Mouse (Mus musculus): ENCODE results near the gene Slc2a4. TPM values are rescaled to one million over a fixed set of nuclear protein-coding genes. Genes with fewer than 3 reads are reported as not detected.

The Slc2a4 gene
- polyA plus RNA-seq, 1 experiment from 2014 or later: 31.5 TPM

- Histone ChIP-seq H3K4me2 (replicated peaks; ENCODE audit: low read depth, low read length) (peak within 1 kb of the TSS; percentile 97), H3K9me3 (ENCODE audit: control insufficient read depth, low read depth, low read length) (no peaks in the 10 kb centered on the region), H3K9ac (replicated peaks; ENCODE audit: low read depth, low read length) (peak within 1 kb of the TSS; percentile 93), H3K27ac (ENCODE audit: low read length) (peak within 1 kb of the TSS; percentile 97), H3K27me3 (ENCODE audit: control insufficient read depth, insufficient read depth, low read length) (no peaks in the 10 kb centered on the region), H3K4me1 (ENCODE audit: control insufficient read depth, insufficient read depth, low read length) (peaks cover 12% of the 10 kb centered on the region), H3K4me3 (ENCODE audit: low read depth, low read length) (peak within 1 kb of the TSS; percentile 79), H3K36me3 (ENCODE audit: control insufficient read depth, insufficient read depth, low read length) (peaks cover 15% of the 10 kb centered on the region)
- ATAC-seq (ENCODE audit: insufficient number of reproducible peaks, insufficient read depth, low FRiP score, low read depth): peak; percentile 94
- under 1% methylated on average over 38 of the region's 38 CpGs for WGBS
Measured at GRCm38 (mm10) chr11:69900471-69901405, 47.2 kb downstream of the Slc2a4 start, which contains the start of the genes 2810408A11Rik and Neurl4. TSS of gene 2810408A11Rik (minus strand) at chr11:69900987. TSS of gene Neurl4 (plus strand) at chr11:69901072.

GRCm38 (mm10) chr11:69899870-69900269, 48.1 kb downstream of the Slc2a4 start:
- peak overlapping the region; percentile 93 for H3K9ac ChIP-seq (replicated peaks; ENCODE audit: low read depth, low read length)
- no peak for ATAC-seq (ENCODE audit: insufficient number of reproducible peaks, insufficient read depth, low FRiP score, low read depth)
- H3K27me3 ChIP-seq (ENCODE audit: control insufficient read depth, insufficient read depth, low read length): no peaks in the 10 kb centered on the region
- peaks cover 12% of the 10 kb centered on the region for H3K4me1 ChIP-seq (ENCODE audit: control insufficient read depth, insufficient read depth, low read length)
- WGBS: 23% methylated on average over 4 of the region's 4 CpGs
- peak overlapping the region; percentile 79 for H3K4me3 ChIP-seq (ENCODE audit: low read depth, low read length)
- peaks cover 11% of the 10 kb centered on the region for H3K36me3 ChIP-seq (ENCODE audit: control insufficient read depth, insufficient read depth, low read length)
- H3K9me3 ChIP-seq (ENCODE audit: control insufficient read depth, low read depth, low read length): no peaks in the 10 kb centered on the region
- H3K27ac ChIP-seq (ENCODE audit: low read length): no peak overlapping the region; the same call in 1 of the 2 replicates
- H3K4me2 ChIP-seq (replicated peaks; ENCODE audit: low read depth, low read length): peak overlapping the region; percentile 97

DNA sequence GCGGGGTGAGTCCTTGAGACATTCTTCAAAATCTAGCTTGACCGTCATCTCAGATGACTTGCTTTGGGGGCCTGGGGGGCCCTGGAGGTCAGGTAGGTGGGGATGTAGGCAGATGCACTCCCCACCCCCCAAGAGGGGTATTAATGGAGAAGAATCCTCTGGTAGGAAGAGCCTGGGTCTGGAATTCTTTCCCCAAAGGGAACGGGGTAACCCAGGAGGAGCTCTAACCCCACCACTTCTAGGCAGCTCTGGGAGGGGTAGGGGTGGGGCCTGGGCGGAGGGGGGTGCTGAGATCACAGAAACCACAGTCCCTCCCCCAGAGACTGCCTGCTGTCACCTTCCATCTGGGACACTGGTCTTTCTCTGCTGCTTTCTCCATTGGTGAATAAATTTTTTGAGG, 52.7 kb downstream of the Slc2a4 start, which contains the start of gene Acap1:
TSS of gene Acap1 (minus strand) at position 249 of the 400 bp plus-strand sequence.
- H3K36me3 ChIP-seq (ENCODE audit: control insufficient read depth, insufficient read depth, low read length): no peaks in the 10 kb centered on the region
- 74% methylated on average over 4 of the region's 4 CpGs for WGBS

GRCm38 (mm10) chr11:69894671-69895070, 53.3 kb downstream of the Slc2a4 start:
- ATAC-seq (ENCODE audit: insufficient number of reproducible peaks, insufficient read depth, low FRiP score, low read depth): no peak
- H3K4me3 ChIP-seq (ENCODE audit: low read depth, low read length): no peak overlapping the region
- H3K27me3 ChIP-seq (ENCODE audit: control insufficient read depth, insufficient read depth, low read length): no peaks in the 10 kb centered on the region
- WGBS: 77% methylated on average over 5 of the region's 5 CpGs
- H3K9me3 ChIP-seq (ENCODE audit: control insufficient read depth, low read depth, low read length): no peaks in the 10 kb centered on the region
- H3K4me1 ChIP-seq (ENCODE audit: control insufficient read depth, insufficient read depth, low read length): no peaks in the 10 kb centered on the region; the same call in 1 of the 2 replicates
- no peak overlapping the region for H3K9ac ChIP-seq (replicated peaks; ENCODE audit: low read depth, low read length)
- H3K4me2 ChIP-seq (replicated peaks; ENCODE audit: low read depth, low read length): no peak overlapping the region
- H3K36me3 ChIP-seq (ENCODE audit: control insufficient read depth, insufficient read depth, low read length): no peaks in the 10 kb centered on the region
- H3K27ac ChIP-seq (ENCODE audit: low read length): no peak overlapping the region

More for the DNA sequence above, 52.7 kb downstream of the Slc2a4 start, which contains the start of gene Acap1:
- no peak for ATAC-seq (ENCODE audit: insufficient number of reproducible peaks, insufficient read depth, low FRiP score, low read depth)
- Histone ChIP-seq H3K9me3 (ENCODE audit: control insufficient read depth, low read depth, low read length) (no peaks in the 10 kb centered on the region), H3K27me3 (ENCODE audit: control insufficient read depth, insufficient read depth, low read length) (no peaks in the 10 kb centered on the region), H3K27ac (ENCODE audit: low read length) (no peak within 1 kb of the TSS), H3K4me2 (replicated peaks; ENCODE audit: low read depth, low read length) (no peak within 1 kb of the TSS), H3K9ac (replicated peaks; ENCODE audit: low read depth, low read length) (no peak within 1 kb of the TSS), H3K4me3 (ENCODE audit: low read depth, low read length) (no peak within 1 kb of the TSS), H3K4me1 (ENCODE audit: control insufficient read depth, insufficient read depth, low read length) (peaks cover 3% of the 10 kb centered on the region; the same call in 1 of the 2 replicates)

Small RNA genes lying within 50 kb of the gene (microRNA-seq; reads per million reads assigned to microRNA genes)
- gene Gm44349: not detected

Other genes with a start within 250 kb of the Slc2a4 start
- gene Polr2a, start 189.6 kb downstream of the Slc2a4 start, polyA plus RNA-seq (2014; fragmentation: Nextera tagmentation; extraction: Ambion mirVana): 39.3 and 43.6 TPM in 2 replicates
- gene Slc35g3, start 186.2 kb downstream of the Slc2a4 start, polyA plus RNA-seq (2014; fragmentation: Nextera tagmentation; extraction: Ambion mirVana): not detected in 2 replicates
- gene Zbtb4, start 182.3 kb downstream of the Slc2a4 start, polyA plus RNA-seq (2014; fragmentation: Nextera tagmentation; extraction: Ambion mirVana): 3.9 and 4.0 TPM in 2 replicates
- 6.7 and 7.5 TPM in 2 replicates for gene Chrnb1, start 152.2 kb downstream of the Slc2a4 start, polyA plus RNA-seq (2014; fragmentation: Nextera tagmentation; extraction: Ambion mirVana)
- 2.1 and 3.6 TPM in 2 replicates for gene Fgf11, start 146.3 kb downstream of the Slc2a4 start, polyA plus RNA-seq (2014; fragmentation: Nextera tagmentation; extraction: Ambion mirVana)
- 12.2 and 15.0 TPM in 2 replicates for gene Tmem102, start 142.6 kb downstream of the Slc2a4 start, polyA plus RNA-seq (2014; fragmentation: Nextera tagmentation; extraction: Ambion mirVana)
- gene Gm39566, start 132.9 kb downstream of the Slc2a4 start, polyA plus RNA-seq (2014; fragmentation: Nextera tagmentation; extraction: Ambion mirVana): not detected in 2 replicates
- gene Spem2, start 129.7 kb downstream of the Slc2a4 start, polyA plus RNA-seq (2014; fragmentation: Nextera tagmentation; extraction: Ambion mirVana): not detected in 2 replicates
- 0.41 TPM in 1 of 2 replicates, not detected in the other for gene Spem1, start 126.0 kb downstream of the Slc2a4 start, polyA plus RNA-seq (2014; fragmentation: Nextera tagmentation; extraction: Ambion mirVana)
- 10.6 and 11.9 TPM in 2 replicates for gene Nlgn2, start 110.4 kb downstream of the Slc2a4 start, polyA plus RNA-seq (2014; fragmentation: Nextera tagmentation; extraction: Ambion mirVana)
- 433 and 495 TPM in 2 replicates for gene Tmem256, start 109.7 kb downstream of the Slc2a4 start, polyA plus RNA-seq (2014; fragmentation: Nextera tagmentation; extraction: Ambion mirVana)
- 102 and 110 TPM in 2 replicates for gene Plscr3, start 101.8 kb downstream of the Slc2a4 start, polyA plus RNA-seq (2014; fragmentation: Nextera tagmentation; extraction: Ambion mirVana)
- 11.1 TPM in 2 replicates for gene Tnk1, start 89.5 kb downstream of the Slc2a4 start, polyA plus RNA-seq (2014; fragmentation: Nextera tagmentation; extraction: Ambion mirVana)
- gene Tmem95, start 70.2 kb downstream of the Slc2a4 start, polyA plus RNA-seq (2014; fragmentation: Nextera tagmentation; extraction: Ambion mirVana): not detected in 2 replicates
- gene Kctd11, start 66.8 kb downstream of the Slc2a4 start, polyA plus RNA-seq (2014; fragmentation: Nextera tagmentation; extraction: Ambion mirVana): 5.0 and 5.3 TPM in 2 replicates
- 3.5 and 4.0 TPM in 2 replicates for gene Acap1, start 52.6 kb downstream of the Slc2a4 start, polyA plus RNA-seq (2014; fragmentation: Nextera tagmentation; extraction: Ambion mirVana)
- 8.5 and 10.4 TPM in 2 replicates for gene 2810408A11Rik, start 47.2 kb downstream of the Slc2a4 start, polyA plus RNA-seq (2014; fragmentation: Nextera tagmentation; extraction: Ambion mirVana)
- 12.6 and 12.7 TPM in 2 replicates for gene Neurl4, start 47.1 kb downstream of the Slc2a4 start, polyA plus RNA-seq (2014; fragmentation: Nextera tagmentation; extraction: Ambion mirVana)
- gene Gps2, start 34.3 kb downstream of the Slc2a4 start, polyA plus RNA-seq (2014; fragmentation: Nextera tagmentation; extraction: Ambion mirVana): 71.3 and 80.0 TPM in 2 replicates
- 1,510 and 1,553 TPM in 2 replicates for gene Eif5a, start 26.2 kb downstream of the Slc2a4 start, polyA plus RNA-seq (2014; fragmentation: Nextera tagmentation; extraction: Ambion mirVana)
- 6.6 and 8.9 TPM in 2 replicates for gene Ybx2, start 12.4 kb downstream of the Slc2a4 start, polyA plus RNA-seq (2014; fragmentation: Nextera tagmentation; extraction: Ambion mirVana)
- gene Cldn7, start 16.6 kb upstream of the Slc2a4 start, polyA plus RNA-seq (2014; fragmentation: Nextera tagmentation; extraction: Ambion mirVana): 196 and 205 TPM in 2 replicates
- gene Ctdnep1, start 33.0 kb upstream of the Slc2a4 start, polyA plus RNA-seq (2014; fragmentation: Nextera tagmentation; extraction: Ambion mirVana): 27.2 and 29.5 TPM in 2 replicates
- gene Elp5, start 34.3 kb upstream of the Slc2a4 start, polyA plus RNA-seq (2014; fragmentation: Nextera tagmentation; extraction: Ambion mirVana): 104 and 111 TPM in 2 replicates
- 496 and 523 TPM in 2 replicates for gene Gabarap, start 43.0 kb upstream of the Slc2a4 start, polyA plus RNA-seq (2014; fragmentation: Nextera tagmentation; extraction: Ambion mirVana)
- 40.2 and 47.9 TPM in 2 replicates for gene Phf23, start 47.6 kb upstream of the Slc2a4 start, polyA plus RNA-seq (2014; fragmentation: Nextera tagmentation; extraction: Ambion mirVana)
- gene Dvl2, start 52.4 kb upstream of the Slc2a4 start, polyA plus RNA-seq (2014; fragmentation: Nextera tagmentation; extraction: Ambion mirVana): 29.0 and 29.9 TPM in 2 replicates
- gene Acadvl, start 67.2 kb upstream of the Slc2a4 start, polyA plus RNA-seq (2014; fragmentation: Nextera tagmentation; extraction: Ambion mirVana): 61.3 and 62.7 TPM in 2 replicates
- 12.4 and 13.8 TPM in 2 replicates for gene Dlg4, start 68.8 kb upstream of the Slc2a4 start, polyA plus RNA-seq (2014; fragmentation: Nextera tagmentation; extraction: Ambion mirVana)
- not detected in 2 replicates for gene Asgr1, start 105.9 kb upstream of the Slc2a4 start, polyA plus RNA-seq (2014; fragmentation: Nextera tagmentation; extraction: Ambion mirVana)
- gene Asgr2, start 144.5 kb upstream of the Slc2a4 start, polyA plus RNA-seq (2014; fragmentation: Nextera tagmentation; extraction: Ambion mirVana): 0.54 TPM in 1 of 2 replicates, not detected in the other
- gene Mgl2, start 182.1 kb upstream of the Slc2a4 start, polyA plus RNA-seq (2014; fragmentation: Nextera tagmentation; extraction: Ambion mirVana): 0.25 and 0.29 TPM in 2 replicates
- 0.98 and 1.0 TPM in 2 replicates for gene Clec10a, start 208.0 kb upstream of the Slc2a4 start, polyA plus RNA-seq (2014; fragmentation: Nextera tagmentation; extraction: Ambion mirVana)

Measured in stomach, embryonic 14.5 days (tissue).